Comparison of ENCODE assay signal across 8 mouse cellular contexts in genomic region chr11:59965227-59966101, GRCm38 (mm10). TPM values are rescaled to one million over a fixed set of nuclear protein-coding genes. Genes with fewer than 3 reads are reported as not detected.
A peak's percentile ranks its signal among the peaks of the same experiment; 100 is the strongest.
DNase-seq lines count a peak whose midpoint lies in the region; ATAC-seq and TF ChIP-seq lines count a peak whose summit lies in the region.

No protein-coding gene starts in this region.

- WGBS in embryonic facial prominence, embryonic 13.5 days, result 24% methylated on average over 25 of the region's 25 CpGs
- 26% methylated on average over 25 of the region's 25 CpGs for WGBS in limb, embryonic 12.5 days
- 35% methylated on average over 25 of the region's 25 CpGs for WGBS in midbrain, embryonic 13.5 days
- 8% methylated on average over 25 of the region's 25 CpGs for WGBS in small intestine, adult 2 months

- H3K4me2 ChIP-seq in embryonic facial prominence, embryonic 13.5 days, result peak overlapping the region; percentile 92
- peak overlapping the region; percentile 91 for H3K4me2 ChIP-seq in limb, embryonic 12.5 days
- H3K4me2 ChIP-seq in midbrain, embryonic 13.5 days (replicated peaks), result peak overlapping the region; percentile 87

- TF ChIP-seq CTCF in small intestine, adult 2 months (IDR thresholded peaks at IDR 0.05; ENCODE audit: extremely low read depth, insufficient read length, insufficient replicate concordance, low read depth, low read length), result peak; percentile 89; the same call in 1 of the 2 replicates

- DNase-seq in urinary bladder, adult 18-20 months (ENCODE audit: low spot score in 2 of 2), result peak; percentile 61 to 82
- DNase-seq in urinary bladder, postnatal 10 days (ENCODE audit: low spot score), result no peak
- DNase-seq in heart, adult 8-10 months (ENCODE audit: low spot score), result peak; percentile 83
- peak; percentile 73 to 88 for DNase-seq in kidney, adult 8-10 months

- peak overlapping the region; percentile 50 for H3K4me3 ChIP-seq in embryonic facial prominence, embryonic 13.5 days
- peak overlapping the region; percentile 47 for H3K4me3 ChIP-seq in limb, embryonic 12.5 days (replicated peaks)
- peak overlapping the region; percentile 46 for H3K4me3 ChIP-seq in midbrain, embryonic 13.5 days (replicated peaks)
- H3K4me3 ChIP-seq in small intestine, adult 2 months (ENCODE audit: low read depth, low read length), result peak overlapping the region; percentile 69

- H3K36me3 ChIP-seq in embryonic facial prominence, embryonic 13.5 days, result peaks cover 17% of the 10 kb centered on the region
- H3K36me3 ChIP-seq in limb, embryonic 12.5 days, result peaks cover 21% of the 10 kb centered on the region
- H3K36me3 ChIP-seq in midbrain, embryonic 13.5 days, result peaks cover 22% of the 10 kb centered on the region
- H3K36me3 ChIP-seq in small intestine, adult 2 months (ENCODE audit: control insufficient read depth, insufficient read depth, low read length), result peaks cover 11% of the 10 kb centered on the region

- H3K9ac ChIP-seq in embryonic facial prominence, embryonic 13.5 days, result peak overlapping the region; percentile 71
- peak overlapping the region; percentile 53; the same call in 1 of the 2 replicates for H3K9ac ChIP-seq in limb, embryonic 12.5 days (replicated peaks)
- peak overlapping the region; percentile 52 for H3K9ac ChIP-seq in midbrain, embryonic 13.5 days (replicated peaks)

- H3K9me3 ChIP-seq in embryonic facial prominence, embryonic 13.5 days, result no peaks in the 10 kb centered on the region
- no peaks in the 10 kb centered on the region for H3K9me3 ChIP-seq in limb, embryonic 12.5 days
- no peaks in the 10 kb centered on the region for H3K9me3 ChIP-seq in midbrain, embryonic 13.5 days

- peaks cover 48% of the 10 kb centered on the region for H3K4me1 ChIP-seq in embryonic facial prominence, embryonic 13.5 days
- H3K4me1 ChIP-seq in limb, embryonic 12.5 days (replicated peaks), result peaks cover 34% of the 10 kb centered on the region
- H3K4me1 ChIP-seq in midbrain, embryonic 13.5 days (replicated peaks), result peaks cover 23% of the 10 kb centered on the region
- H3K4me1 ChIP-seq in small intestine, adult 2 months (ENCODE audit: control insufficient read depth, insufficient read depth, insufficient read length, low read length), result peaks cover 15% of the 10 kb centered on the region

- peaks cover 50% of the 10 kb centered on the region for H3K27me3 ChIP-seq in embryonic facial prominence, embryonic 13.5 days
- H3K27me3 ChIP-seq in limb, embryonic 12.5 days, result peaks cover 34% of the 10 kb centered on the region
- peaks cover 37% of the 10 kb centered on the region for H3K27me3 ChIP-seq in midbrain, embryonic 13.5 days
- H3K27me3 ChIP-seq in small intestine, adult 2 months (ENCODE audit: control insufficient read depth, insufficient read depth, low read length), result peaks cover 8% of the 10 kb centered on the region

- no peak overlapping the region for H3K27ac ChIP-seq in embryonic facial prominence, embryonic 13.5 days
- H3K27ac ChIP-seq in limb, embryonic 12.5 days, result no peak overlapping the region
- no peak overlapping the region for H3K27ac ChIP-seq in midbrain, embryonic 13.5 days
- peak overlapping the region; percentile 98 for H3K27ac ChIP-seq in small intestine, adult 2 months (ENCODE audit: insufficient read depth, low read depth, low read length)

- no peak for TF ChIP-seq POLR2A in small intestine, adult 2 months (IDR thresholded peaks at IDR 0.05; ENCODE audit: low read depth, low read length)

- no peak for ATAC-seq in embryonic facial prominence, embryonic 13.5 days (ENCODE audit: insufficient number of reproducible peaks, insufficient read depth, low FRiP score, low TSS enrichment, low read depth)
- peak; percentile 38; the same call in 1 of the 2 replicates for ATAC-seq in limb, embryonic 12.5 days (ENCODE audit: insufficient number of reproducible peaks, insufficient read depth, low FRiP score, low TSS enrichment, low read depth)
- ATAC-seq in midbrain, embryonic 13.5 days, result peak; percentile 75

RNA-seq across cellular contexts. Expression of gene Rasd1, which starts 0.7 kb away (rescaled TPM):
- 2.8 and 3.2 TPM in 2 replicates for polyA plus RNA-seq in embryonic facial prominence, embryonic 13.5 days (2015; fragmentation: Nextera tagmentation; extraction: Ambion mirVana)
- total RNA-seq in heart, adult 8-10 months (2022), result 1 to 10 TPM; 3.8 to 8.3 (median 5.3) TPM
- polyA plus RNA-seq in limb, embryonic 12.5 days (2016; fragmentation: Nextera tagmentation; extraction: Ambion mirVana), result 1.5 and 1.7 TPM in 2 replicates
- polyA plus RNA-seq in midbrain, embryonic 13.5 days (2015; fragmentation: Nextera tagmentation; extraction: Ambion mirVana), result 0.72 and 1.3 TPM in 2 replicates
- polyA plus RNA-seq in small intestine, adult 2 months (2012; rRNA removed), result 0.53 and 1.1 TPM in 2 replicates

RNA-seq across cellular contexts. Expression of gene Med9, which starts 17.5 kb away (rescaled TPM):
- 35.9 and 40.0 TPM in 2 replicates for polyA plus RNA-seq in embryonic facial prominence, embryonic 13.5 days (2015; fragmentation: Nextera tagmentation; extraction: Ambion mirVana)
- 10 to 100 TPM; 24.0 to 33.6 (median 30.4) TPM for total RNA-seq in heart, adult 8-10 months (2022)
- 37.7 and 40.7 TPM in 2 replicates for polyA plus RNA-seq in limb, embryonic 12.5 days (2016; fragmentation: Nextera tagmentation; extraction: Ambion mirVana)
- polyA plus RNA-seq in midbrain, embryonic 13.5 days (2015; fragmentation: Nextera tagmentation; extraction: Ambion mirVana), result 34.1 and 34.9 TPM in 2 replicates
- polyA plus RNA-seq in small intestine, adult 2 months (2012; rRNA removed), result 13.5 and 19.7 TPM in 2 replicates
